In genomic region chr11:70667271-70668150, GRCm38 (mm10) we compare ENCODE assay signal across 8 mouse cellular contexts. TPM values are rescaled to one million over a fixed set of nuclear protein-coding genes. Genes with fewer than 3 reads are reported as not detected.
DNase-seq lines count a peak whose midpoint lies in the region; ATAC-seq and TF ChIP-seq lines count a peak whose summit lies in the region.

No protein-coding gene starts in this region.

- H3K4me1 ChIP-seq in kidney, embryonic 16.5 days (ENCODE audit: insufficient read depth, low read length) = peaks cover 24% of the 10 kb centered on the region
- H3K4me1 ChIP-seq in embryonic facial prominence, embryonic 12.5 days = peaks cover 25% of the 10 kb centered on the region

- TF ChIP-seq POLR2A in myocyte (IDR thresholded peaks at IDR 0.05; ENCODE audit: insufficient read length, low read depth) = no peak

- ATAC-seq in kidney, embryonic 16.5 days (ENCODE audit: low FRiP score, low TSS enrichment) = no peak
- no peak for ATAC-seq in embryonic facial prominence, embryonic 12.5 days (ENCODE audit: insufficient number of reproducible peaks, insufficient read depth, low FRiP score, low TSS enrichment)

- H3K9me3 ChIP-seq in kidney, embryonic 16.5 days (ENCODE audit: low read length) = no peaks in the 10 kb centered on the region
- H3K9me3 ChIP-seq in embryonic facial prominence, embryonic 12.5 days = no peaks in the 10 kb centered on the region

- no peak for DNase-seq in kidney, postnatal 10 days
- peak; percentile 21 for DNase-seq in induced T-regulatory cell, adult 2 months (ENCODE audit: low read depth)
- DNase-seq in gastrocnemius, postnatal 36 days = no peak
- no peak for DNase-seq in cerebellum, adult 11-12 months
- no peak for DNase-seq in thymus, postnatal 0 days (ENCODE audit: low spot score)

- H3K36me3 ChIP-seq in kidney, embryonic 16.5 days (ENCODE audit: insufficient read depth, low read length) = peaks cover 35% of the 10 kb centered on the region
- H3K36me3 ChIP-seq in embryonic facial prominence, embryonic 12.5 days = peaks cover 51% of the 10 kb centered on the region
- H3K36me3 ChIP-seq in myocyte (ENCODE audit: control insufficient read depth, insufficient read depth) = peaks cover 20% of the 10 kb centered on the region

- peak overlapping the region; percentile 75 for H3K4me3 ChIP-seq in kidney, embryonic 16.5 days (ENCODE audit: low read length)
- peak overlapping the region; percentile 52 for H3K4me3 ChIP-seq in embryonic facial prominence, embryonic 12.5 days
- H3K4me3 ChIP-seq in myocyte = peak overlapping the region; percentile 82

- peak overlapping the region; percentile 99 for H3K27ac ChIP-seq in kidney, embryonic 16.5 days (ENCODE audit: low read length)
- peak overlapping the region; percentile 95 for H3K27ac ChIP-seq in embryonic facial prominence, embryonic 12.5 days

- intact Hi-C loops in gastrocnemius, postnatal 36 days (cut with DNase I) = loop anchor here (2.0 kb wide), 1 partner anchor 13 kb away; the partner anchor contains the start of gene Pfn1

- H3K79me2 ChIP-seq in myocyte (ENCODE audit: control insufficient read depth, insufficient read depth) = peaks cover 19% of the 10 kb centered on the region

- H3K27me3 ChIP-seq in kidney, embryonic 16.5 days (ENCODE audit: insufficient read depth, low read length) = no peaks in the 10 kb centered on the region
- H3K27me3 ChIP-seq in embryonic facial prominence, embryonic 12.5 days = no peaks in the 10 kb centered on the region
- no peaks in the 10 kb centered on the region for H3K27me3 ChIP-seq in myocyte (ENCODE audit: control insufficient read depth, insufficient read depth, insufficient read length)

- H3K9ac ChIP-seq in kidney, embryonic 16.5 days (replicated peaks; ENCODE audit: low read length) = peak overlapping the region; percentile 72; the same call in 1 of the 2 replicates
- H3K9ac ChIP-seq in embryonic facial prominence, embryonic 12.5 days = peak overlapping the region; percentile 67

- 56% methylated on average over 14 of the region's 14 CpGs for WGBS in kidney, embryonic 16.5 days
- WGBS in embryonic facial prominence, embryonic 12.5 days = 50% methylated on average over 14 of the region's 14 CpGs

- H3K4me2 ChIP-seq in kidney, embryonic 16.5 days (replicated peaks; ENCODE audit: low read depth, low read length) = peak overlapping the region; percentile 89
- peak overlapping the region; percentile 74 for H3K4me2 ChIP-seq in embryonic facial prominence, embryonic 12.5 days (replicated peaks)
- H3K4me2 ChIP-seq in myocyte (ENCODE audit: low read depth) = peak overlapping the region; percentile 95

- H3ac ChIP-seq in myocyte (ENCODE audit: control insufficient read depth, insufficient read length) = no peak overlapping the region

TF ChIP-seq in myocyte, 11 proteins besides CTCF, POLR2A, EP300 and RAD21:
- TF ChIP-seq TCF3 (IDR thresholded peaks at IDR 0.05; ENCODE audit: insufficient read length, low read depth) (no peak), POLR2AphosphoS2 (IDR thresholded peaks at IDR 0.05; ENCODE audit: insufficient read length, low read depth) (no peak), SRF (IDR thresholded peaks at IDR 0.05; ENCODE audit: control insufficient read depth, insufficient read length, low read depth) (no peak), TCF12 (IDR thresholded peaks at IDR 0.05; ENCODE audit: insufficient read depth, poor library complexity, severe bottlenecking) (no peak), USF1 (IDR thresholded peaks at IDR 0.05; ENCODE audit: low read depth) (no peak), MAX (IDR thresholded peaks at IDR 0.05; ENCODE audit: low read depth) (no peak), MYOD1 (IDR thresholded peaks at IDR 0.05; ENCODE audit: control insufficient read depth in 1 of 3, insufficient read length in 2 of 3, low read depth in 2 of 3) (no peak), CEBPB (IDR thresholded peaks at IDR 0.05; ENCODE audit: insufficient read depth, poor library complexity, severe bottlenecking) (no peak), MYOG (IDR thresholded peaks at IDR 0.05; ENCODE audit: control insufficient read depth in 1 of 3, insufficient read depth in 1 of 3, insufficient read length in 2 of 3, low read depth in 2 of 3) (no peak), REST (IDR thresholded peaks at IDR 0.05; ENCODE audit: insufficient read depth, insufficient read length) (no peak), E2F4 (IDR thresholded peaks at IDR 0.05; ENCODE audit: insufficient read depth) (no peak)

RNA-seq across cellular contexts. Expression of gene Spag7, which starts 1.7 kb away (rescaled TPM):
- 206 and 209 TPM in 2 replicates for polyA plus RNA-seq in kidney, embryonic 16.5 days (2015; fragmentation: Nextera tagmentation; extraction: Ambion mirVana)
- polyA plus RNA-seq in embryonic facial prominence, embryonic 12.5 days (2016; fragmentation: Nextera tagmentation; extraction: Ambion mirVana) = 143 and 149 TPM in 2 replicates
- polyA plus RNA-seq in myocyte (2012; fragmentation: generic; extraction: Trizol) = 52.4 TPM
- 10 to 100 TPM; 78.9 to 81.6 TPM for total RNA-seq in gastrocnemius, postnatal 36 days (2021)
- polyA plus RNA-seq in thymus, postnatal 0 days (2015; fragmentation: Nextera tagmentation; extraction: Ambion mirVana) = 63.7 and 85.0 TPM in 2 replicates

RNA-seq across cellular contexts. Expression of gene Eno3, which starts 10.5 kb away (rescaled TPM):
- 23.1 and 28.0 TPM in 2 replicates for polyA plus RNA-seq in kidney, embryonic 16.5 days (2015; fragmentation: Nextera tagmentation; extraction: Ambion mirVana)
- 20.1 and 27.9 TPM in 2 replicates for polyA plus RNA-seq in embryonic facial prominence, embryonic 12.5 days (2016; fragmentation: Nextera tagmentation; extraction: Ambion mirVana)
- polyA plus RNA-seq in myocyte (2012; fragmentation: generic; extraction: Trizol) = 1,792 TPM
- total RNA-seq in gastrocnemius, postnatal 36 days (2021) = 1,000 to 10,000 TPM; 8,161 to 9,332 TPM
- polyA plus RNA-seq in thymus, postnatal 0 days (2015; fragmentation: Nextera tagmentation; extraction: Ambion mirVana) = 13.1 and 14.7 TPM in 2 replicates

RNA-seq across cellular contexts. Expression of gene Pfn1, which starts 13.1 kb away (rescaled TPM):
- polyA plus RNA-seq in kidney, embryonic 16.5 days (2015; fragmentation: Nextera tagmentation; extraction: Ambion mirVana) = 1,671 and 1,948 TPM in 2 replicates
- 1,467 and 1,498 TPM in 2 replicates for polyA plus RNA-seq in embryonic facial prominence, embryonic 12.5 days (2016; fragmentation: Nextera tagmentation; extraction: Ambion mirVana)
- polyA plus RNA-seq in myocyte (2012; fragmentation: generic; extraction: Trizol) = 2,636 TPM
- 100 to 1,000 TPM; 288 to 339 TPM for total RNA-seq in gastrocnemius, postnatal 36 days (2021)
- polyA plus RNA-seq in thymus, postnatal 0 days (2015; fragmentation: Nextera tagmentation; extraction: Ambion mirVana) = 2,783 and 3,382 TPM in 2 replicates

RNA-seq across cellular contexts. Expression of gene Slc25a11, which starts 20.2 kb away (rescaled TPM):
- 229 and 235 TPM in 2 replicates for polyA plus RNA-seq in kidney, embryonic 16.5 days (2015; fragmentation: Nextera tagmentation; extraction: Ambion mirVana)
- 159 and 160 TPM in 2 replicates for polyA plus RNA-seq in embryonic facial prominence, embryonic 12.5 days (2016; fragmentation: Nextera tagmentation; extraction: Ambion mirVana)
- 165 TPM for polyA plus RNA-seq in myocyte (2012; fragmentation: generic; extraction: Trizol)
- total RNA-seq in gastrocnemius, postnatal 36 days (2021) = 100 to 1,000 TPM; 308 to 309 TPM
- polyA plus RNA-seq in thymus, postnatal 0 days (2015; fragmentation: Nextera tagmentation; extraction: Ambion mirVana) = 137 and 139 TPM in 2 replicates

RNA-seq across cellular contexts. Expression of gene Camta2, which starts 20.4 kb away (rescaled TPM):
- polyA plus RNA-seq in kidney, embryonic 16.5 days (2015; fragmentation: Nextera tagmentation; extraction: Ambion mirVana) = 12.7 and 17.0 TPM in 2 replicates
- 12.0 and 12.3 TPM in 2 replicates for polyA plus RNA-seq in embryonic facial prominence, embryonic 12.5 days (2016; fragmentation: Nextera tagmentation; extraction: Ambion mirVana)
- polyA plus RNA-seq in myocyte (2012; fragmentation: generic; extraction: Trizol) = 11.9 TPM
- 10 to 100 TPM; 36.8 to 38.8 TPM for total RNA-seq in gastrocnemius, postnatal 36 days (2021)
- polyA plus RNA-seq in thymus, postnatal 0 days (2015; fragmentation: Nextera tagmentation; extraction: Ambion mirVana) = 6.2 and 6.9 TPM in 2 replicates

Comparison
In these comparisons a context has a peak if more than half of its experiments do, and no peak if none do; other contexts are left out.
1. RNA of gene Eno3, which starts 10.5 kb away (polyA plus RNA-seq): 1,792 TPM in myocyte (single experiment); 23.1 to 28.0 TPM in kidney, embryonic 16.5 days, 20.1 to 27.9 TPM in embryonic facial prominence, embryonic 12.5 days and 13.1 to 14.7 TPM in thymus, postnatal 0 days; every median in the first group is over 10 times any median in the second.
2. Peak in every context shown above with its lines, with median percentiles within 50 percentile points of each other: H3K4me2 ChIP-seq and H3K4me3 ChIP-seq.